Mouse (Mus musculus) midbrain, embryonic 16.5 days (tissue): ENCODE measurements around the gene Rgs6. TPM values are rescaled to one million over a fixed set of nuclear protein-coding genes. Genes with fewer than 3 reads are reported as not detected.

Source experiments
- ATAC-seq: fragments of 200-750 bp; cut with Nextera tagmentation; 2 replicates; pipeline ENCODE4 v1.8.0; 2017; ENCODE audit warnings: moderate TSS enrichment
- H3K27ac ChIP-seq: fragments of 300-500 bp; sonication (generic); 2 replicates; pipeline ENCODE4 v1.5.1; 2014; ENCODE audit warnings: mild to moderate bottlenecking, low read length, mixed read lengths
- H3K27me3 ChIP-seq: fragments of 300-500 bp; sonication (generic); 2 replicates; pipeline ENCODE4 v1.6.1; 2014; ENCODE audit warnings: low read depth, low read length, mixed read lengths; ENCODE audit not compliant: control insufficient read depth, insufficient read depth
- H3K36me3 ChIP-seq: fragments of 300-500 bp; sonication (generic); 2 replicates; pipeline ENCODE4 v1.6.1; 2014; ENCODE audit warnings: mild to moderate bottlenecking, low read length, moderate library complexity, mixed read lengths; ENCODE audit not compliant: control insufficient read depth, insufficient read depth
- H3K4me1 ChIP-seq: fragments of 300-500 bp; sonication (generic); 2 replicates; pipeline ENCODE4 v1.6.1; 2014; ENCODE audit warnings: mild to moderate bottlenecking, low read length, mixed read lengths; ENCODE audit not compliant: control insufficient read depth, insufficient read depth
- H3K4me2 ChIP-seq: fragments of 300-500 bp; sonication (generic); 2 replicates; pipeline ENCODE4 v1.6.1; 2014; ENCODE audit warnings: mild to moderate bottlenecking, low read length, mixed read lengths
- H3K4me3 ChIP-seq: fragments of 300-500 bp; sonication (generic); 2 replicates; pipeline ENCODE4 v1.5.1; 2014; ENCODE audit warnings: low read depth, mild to moderate bottlenecking, low read length, moderate library complexity, mixed read lengths
- H3K9ac ChIP-seq: fragments of 300-500 bp; sonication (generic); 2 replicates; pipeline ENCODE4 v1.6.1; 2014; ENCODE audit warnings: low read depth, low read length, mixed read lengths
- H3K9me3 ChIP-seq: fragments of 300-500 bp; sonication (generic); replicated peaks from 2 replicates; pipeline ENCODE4 v1.6.1; 2014; ENCODE audit warnings: mild to moderate bottlenecking, low read length, mixed read lengths; ENCODE audit not compliant: control insufficient read depth, poor library complexity, severe bottlenecking
- WGBS: fragments of 180-500 bp; shearing (Covaris S2); extraction: QIAGEN DNeasy Blood & Tissue Kit; methylation state at CpG from one replicate; pipeline ENCODE4 v1.1.7; 2014; 5-methylcytosine and 5-hydroxymethylcytosine counted together
- polyA plus RNA-seq: library from polyadenylated mRNA; unstranded; fragments of >200 nt; fragmentation: Nextera tagmentation; extraction: Ambion mirVana; gene quantifications from 2 replicates; pipeline ENCODE4 v1.2.1, GENCODE M21; 2015

The Rgs6 gene
- polyA plus RNA-seq, 1 experiment from 2014 or later, result 17.9 TPM

GRCm38 (mm10) chr12:83038779-83039178 is 450.7 kb downstream of the Rgs6 start:
- Histone ChIP-seq H3K27ac (peak overlapping the region; percentile 66), H3K4me2 (no peak overlapping the region), H3K27me3 (no peaks in the 10 kb centered on the region), H3K9ac (no peak overlapping the region), H3K4me1 (peaks cover 12% of the 10 kb centered on the region), H3K36me3 (no peaks in the 10 kb centered on the region), H3K9me3 (no peaks in the 10 kb centered on the region), H3K4me3 (no peak overlapping the region)
- no peak for ATAC-seq
- 70% methylated on average over 7 of the region's 7 CpGs for WGBS

- no peak for ATAC-seq
- H3K4me2 ChIP-seq, result no peak overlapping the region
- H3K9me3 ChIP-seq, result no peaks in the 10 kb centered on the region
- peaks cover 21% of the 10 kb centered on the region for H3K4me1 ChIP-seq
- no peaks in the 10 kb centered on the region for H3K27me3 ChIP-seq
- no peak overlapping the region for H3K9ac ChIP-seq
- H3K27ac ChIP-seq, result no peak overlapping the region
- H3K36me3 ChIP-seq, result no peaks in the 10 kb centered on the region
- H3K4me3 ChIP-seq, result no peak overlapping the region
- WGBS, result 60% methylated on average over 3 of the region's 3 CpGs
These were observed 451.8 kb downstream of the Rgs6 start for GRCm38 (mm10) chr12:83039859-83040258.

- Histone ChIP-seq H3K27me3 (no peaks in the 10 kb centered on the region), H3K4me2 (peak overlapping the region; percentile 41), H3K4me1 (peaks cover 24% of the 10 kb centered on the region), H3K4me3 (no peak overlapping the region), H3K9me3 (no peaks in the 10 kb centered on the region), H3K36me3 (no peaks in the 10 kb centered on the region), H3K27ac (peak overlapping the region; percentile 80), H3K9ac (peak overlapping the region; percentile 1; the same call in 1 of the 2 replicates)
- WGBS, result 24% methylated on average over 6 of the region's 6 CpGs
- ATAC-seq, result peak; percentile 63
These were observed 456.0 kb downstream of the Rgs6 start for GRCm38 (mm10) chr12:83043980-83044620.

- peak overlapping the region; percentile 80 for H3K27ac ChIP-seq
- no peaks in the 10 kb centered on the region for H3K27me3 ChIP-seq
- ATAC-seq, result peak; percentile 83
- peak overlapping the region; percentile 1; the same call in 1 of the 2 replicates for H3K9ac ChIP-seq
- H3K4me1 ChIP-seq, result peaks cover 24% of the 10 kb centered on the region
- H3K36me3 ChIP-seq, result no peaks in the 10 kb centered on the region
- peak overlapping the region; percentile 41 for H3K4me2 ChIP-seq
- H3K9me3 ChIP-seq, result no peaks in the 10 kb centered on the region
- WGBS, result 8% methylated on average over 4 of the region's 4 CpGs
- no peak overlapping the region for H3K4me3 ChIP-seq
These were observed 456.5 kb downstream of the Rgs6 start for GRCm38 (mm10) chr12:83044621-83044990.

- no peaks in the 10 kb centered on the region for H3K36me3 ChIP-seq
These were observed 457.0 kb downstream of the Rgs6 start for GRCm38 (mm10) chr12:83045001-83045531.

GRCm38 (mm10) chr12:83046734-83047133 is 458.6 kb downstream of the Rgs6 start:
- Histone ChIP-seq H3K27me3 (no peaks in the 10 kb centered on the region), H3K4me1 (peaks cover 24% of the 10 kb centered on the region), H3K9ac (no peak overlapping the region), H3K4me2 (no peak overlapping the region), H3K36me3 (no peaks in the 10 kb centered on the region), H3K9me3 (no peaks in the 10 kb centered on the region), H3K4me3 (no peak overlapping the region), H3K27ac (no peak overlapping the region)
- ATAC-seq, result no peak
- WGBS, result 96% methylated on average over 9 of the region's 9 CpGs

More at GRCm38 (mm10) chr12:83045001-83045531, 457.0 kb downstream of the Rgs6 start:
- no peak overlapping the region for H3K4me3 ChIP-seq
- peaks cover 24% of the 10 kb centered on the region for H3K4me1 ChIP-seq
- peak overlapping the region; percentile 80 for H3K27ac ChIP-seq
- H3K27me3 ChIP-seq, result no peaks in the 10 kb centered on the region
- H3K4me2 ChIP-seq, result peak overlapping the region; percentile 41
- no peak overlapping the region for H3K9ac ChIP-seq
- no peaks in the 10 kb centered on the region for H3K9me3 ChIP-seq
- 12% methylated on average over 12 of the region's 12 CpGs for WGBS
- ATAC-seq, result peak; percentile 56

- H3K9me3 ChIP-seq, result no peaks in the 10 kb centered on the region
- H3K27me3 ChIP-seq, result no peaks in the 10 kb centered on the region
- WGBS, result 68% methylated on average over 7 of the region's 7 CpGs
- ATAC-seq, result no peak
- no peaks in the 10 kb centered on the region for H3K36me3 ChIP-seq
- H3K4me1 ChIP-seq, result peaks cover 24% of the 10 kb centered on the region
- no peak overlapping the region for H3K9ac ChIP-seq
- H3K27ac ChIP-seq, result no peak overlapping the region
- no peak overlapping the region for H3K4me3 ChIP-seq
- H3K4me2 ChIP-seq, result no peak overlapping the region
These were observed 459.6 kb downstream of the Rgs6 start for GRCm38 (mm10) chr12:83047710-83048109.

GRCm38 (mm10) chr12:83050514-83050913 is 462.4 kb downstream of the Rgs6 start:
- Histone ChIP-seq H3K27ac (no peak overlapping the region), H3K27me3 (no peaks in the 10 kb centered on the region), H3K4me3 (no peak overlapping the region), H3K9me3 (no peaks in the 10 kb centered on the region), H3K9ac (no peak overlapping the region), H3K4me2 (no peak overlapping the region), H3K36me3 (no peaks in the 10 kb centered on the region), H3K4me1 (0 out of 2 replicates have a peak, but pooled peaks cover 3% of the 10 kb centered on the region)
- no peak for ATAC-seq
- 93% methylated on average over 8 of the region's 8 CpGs for WGBS

- Histone ChIP-seq H3K4me3 (no peak overlapping the region), H3K27ac (no peak overlapping the region), H3K4me1 (no peaks in the 10 kb centered on the region), H3K36me3 (no peaks in the 10 kb centered on the region), H3K9ac (no peak overlapping the region), H3K27me3 (no peaks in the 10 kb centered on the region), H3K4me2 (no peak overlapping the region), H3K9me3 (no peaks in the 10 kb centered on the region)
- WGBS, result 78% methylated on average over 4 of the region's 4 CpGs
- ATAC-seq, result no peak
These were observed 464.3 kb downstream of the Rgs6 start for GRCm38 (mm10) chr12:83052391-83052790.
